Mouse (Mus musculus): ENCODE results near the gene Lrfn1.

Lrfn1 gene

GRCm38 (mm10) chr7:28511441-28511840 lies 59.7 kb downstream of the Lrfn1 start:
- DNase-seq = no peak
